Mouse (Mus musculus): ENCODE data around the gene Foxs1.

Gene Foxs1

DNA sequence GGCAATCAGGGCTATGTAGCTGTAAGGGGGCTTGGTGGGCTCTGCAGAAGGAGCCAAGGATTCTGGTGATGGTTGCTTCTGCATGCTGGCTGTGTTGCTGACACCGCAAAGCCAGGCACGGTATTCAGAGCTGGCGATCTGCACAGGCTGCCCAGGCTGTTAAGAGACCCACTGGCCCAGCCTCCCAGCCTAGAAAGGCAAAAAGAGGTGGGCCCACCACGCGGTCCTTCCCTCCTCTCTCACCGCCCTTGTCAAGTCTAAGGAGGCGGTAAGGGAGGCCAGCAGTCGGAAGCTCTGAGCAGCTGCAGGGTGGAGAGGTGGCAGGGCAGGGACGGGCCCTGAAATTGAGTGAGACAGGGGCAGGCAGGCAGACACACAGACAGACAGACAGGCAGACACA, at the start of gene Foxs1:
Foxs1 (minus strand) TSS at position 161 of the 400 bp plus-strand sequence.
- no peak for DNase-seq (ENCODE audit: low spot score)

DNA sequence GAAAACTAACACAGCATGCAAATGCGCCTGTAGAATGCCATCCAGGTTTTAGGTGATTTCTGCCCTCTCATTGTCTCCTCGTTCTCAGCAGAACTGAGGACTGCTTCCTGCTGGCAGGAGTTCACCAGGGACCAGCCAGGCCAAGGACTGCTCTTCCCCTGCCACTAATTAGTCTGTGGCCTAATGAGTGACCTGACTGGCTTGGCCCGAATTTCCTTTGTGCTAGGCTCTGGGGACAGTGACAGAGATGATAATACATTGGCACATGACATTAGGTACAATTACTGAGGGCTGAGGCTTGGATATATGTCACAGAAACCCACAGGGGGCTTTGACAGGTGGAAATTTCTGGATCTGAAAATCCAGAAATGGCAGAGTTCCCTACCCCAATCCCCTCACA, 44.0 kb upstream of the Foxs1 start:
- DNase-seq (ENCODE audit: low spot score) = no peak

DNA sequence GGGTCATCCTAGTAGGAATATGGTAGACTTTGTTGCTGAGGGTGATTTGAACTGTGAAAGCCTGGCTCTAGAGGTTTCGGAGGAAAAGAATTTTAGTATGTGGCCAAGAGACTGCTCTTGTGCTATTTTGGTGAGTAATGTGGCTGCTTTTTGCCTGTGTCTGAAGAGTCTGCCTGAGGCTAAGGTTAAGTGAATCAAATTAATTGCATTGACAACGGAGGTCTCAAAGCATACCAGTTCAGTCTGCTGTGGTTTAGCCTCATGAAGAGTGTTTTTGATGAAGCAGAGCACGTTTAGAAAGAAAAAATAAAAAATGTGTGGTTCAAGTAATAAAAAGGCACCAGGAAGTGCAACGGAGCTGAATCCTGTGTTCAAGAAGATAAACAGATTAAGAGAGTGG, 32.5 kb upstream of the Foxs1 start:
- DNase-seq (ENCODE audit: low spot score) = no peak

DNA sequence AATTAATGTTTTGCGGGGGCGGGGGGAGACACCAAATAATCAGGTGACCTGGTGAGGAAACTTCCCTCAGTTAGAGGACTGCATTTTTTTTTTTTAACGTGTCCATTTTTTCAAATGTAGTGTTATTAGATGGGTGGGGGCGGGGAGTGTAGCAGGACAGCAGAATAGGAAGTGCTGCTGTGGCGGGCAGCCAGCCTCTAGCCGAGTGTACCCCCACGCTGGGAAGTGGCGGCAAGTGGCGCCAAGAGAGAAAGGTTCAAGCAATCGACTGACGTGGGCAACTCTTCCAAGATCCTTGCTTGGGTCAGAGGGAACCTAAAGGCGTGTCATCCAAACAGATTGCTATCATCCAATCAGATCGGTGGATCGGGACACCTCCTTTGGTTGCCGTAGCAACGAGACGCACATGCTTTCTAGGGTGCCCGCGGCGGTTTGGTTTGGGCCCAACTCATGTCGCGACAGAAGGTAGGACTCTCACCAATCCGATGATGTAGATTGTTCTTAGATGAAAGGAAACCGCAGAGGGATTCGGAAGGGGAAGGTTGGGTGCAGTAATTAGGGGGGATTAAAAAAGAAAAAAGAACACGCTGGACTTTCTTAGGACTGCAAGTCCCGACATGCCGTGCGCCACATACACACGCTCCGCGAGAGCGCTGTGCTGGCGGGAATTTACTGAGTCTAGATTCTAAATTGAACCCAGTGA, 29.2 kb upstream of the Foxs1 start, which contains the start of gene Ttll9:
Ttll9 (plus strand) TSS at position 395 of the 703 bp plus-strand sequence.
- no peak for DNase-seq (ENCODE audit: low spot score)

DNA sequence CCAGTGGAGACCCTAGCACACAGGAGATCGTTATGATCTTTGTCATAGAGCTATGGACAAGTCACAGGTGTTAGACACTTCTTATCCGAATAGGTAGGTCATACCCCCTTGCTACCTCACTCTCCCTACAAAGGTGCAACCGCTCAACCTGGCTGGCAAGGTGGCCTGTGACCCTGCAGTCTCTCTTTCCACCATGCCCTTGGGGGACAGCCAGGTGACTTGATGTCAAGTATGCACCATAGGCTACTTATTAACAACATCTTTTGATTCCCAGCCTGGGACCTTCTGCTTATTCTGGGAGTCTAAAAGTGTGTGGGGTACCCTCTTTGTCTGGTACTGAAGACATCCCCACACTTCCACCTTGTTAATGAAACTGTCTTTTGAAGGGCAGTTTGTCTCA, 25.1 kb upstream of the Foxs1 start:
- no peak for DNase-seq (ENCODE audit: low spot score)

DNA sequence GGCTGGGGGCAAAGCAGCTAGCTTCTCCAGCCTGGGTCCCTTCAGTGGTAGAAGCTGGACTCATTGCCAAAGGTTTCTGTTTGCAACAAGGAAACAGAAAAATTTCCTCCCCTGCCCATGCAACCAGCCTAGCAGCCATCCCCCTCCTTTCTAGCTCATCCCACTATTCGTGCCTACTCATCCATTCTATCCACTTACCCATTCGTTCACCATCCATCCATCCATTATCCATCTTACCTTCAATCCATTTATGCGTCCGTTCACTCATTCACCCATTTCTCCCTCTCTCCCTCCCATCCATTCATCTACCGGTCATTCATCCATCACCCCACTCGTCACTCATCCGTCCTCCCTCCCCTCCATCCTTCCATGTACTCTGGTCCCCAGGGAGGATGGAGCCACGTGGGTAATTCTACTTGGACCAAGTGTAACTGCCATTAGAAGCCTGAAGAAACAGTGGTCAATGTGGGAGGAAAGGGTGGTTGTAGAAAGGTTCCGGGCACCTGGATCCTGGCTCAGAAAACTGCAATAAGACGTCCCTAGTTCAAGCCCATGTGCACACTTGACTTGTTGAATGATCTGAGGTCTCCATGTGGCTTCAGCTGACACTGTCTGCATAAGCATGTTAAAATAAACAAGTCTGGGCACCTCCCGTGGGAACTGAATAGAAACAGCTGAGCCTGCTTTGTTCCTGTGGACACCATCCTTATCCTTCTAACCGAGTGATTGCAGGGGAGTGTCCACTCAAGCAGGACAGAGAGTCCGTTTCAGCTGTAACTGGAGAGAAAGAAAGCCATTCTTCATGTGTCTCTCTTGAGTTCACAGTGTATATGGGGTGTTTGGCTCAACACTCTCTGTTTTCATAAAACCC, 19.1 kb upstream of the Foxs1 start:
- no peak for DNase-seq (ENCODE audit: low spot score)

DNA sequence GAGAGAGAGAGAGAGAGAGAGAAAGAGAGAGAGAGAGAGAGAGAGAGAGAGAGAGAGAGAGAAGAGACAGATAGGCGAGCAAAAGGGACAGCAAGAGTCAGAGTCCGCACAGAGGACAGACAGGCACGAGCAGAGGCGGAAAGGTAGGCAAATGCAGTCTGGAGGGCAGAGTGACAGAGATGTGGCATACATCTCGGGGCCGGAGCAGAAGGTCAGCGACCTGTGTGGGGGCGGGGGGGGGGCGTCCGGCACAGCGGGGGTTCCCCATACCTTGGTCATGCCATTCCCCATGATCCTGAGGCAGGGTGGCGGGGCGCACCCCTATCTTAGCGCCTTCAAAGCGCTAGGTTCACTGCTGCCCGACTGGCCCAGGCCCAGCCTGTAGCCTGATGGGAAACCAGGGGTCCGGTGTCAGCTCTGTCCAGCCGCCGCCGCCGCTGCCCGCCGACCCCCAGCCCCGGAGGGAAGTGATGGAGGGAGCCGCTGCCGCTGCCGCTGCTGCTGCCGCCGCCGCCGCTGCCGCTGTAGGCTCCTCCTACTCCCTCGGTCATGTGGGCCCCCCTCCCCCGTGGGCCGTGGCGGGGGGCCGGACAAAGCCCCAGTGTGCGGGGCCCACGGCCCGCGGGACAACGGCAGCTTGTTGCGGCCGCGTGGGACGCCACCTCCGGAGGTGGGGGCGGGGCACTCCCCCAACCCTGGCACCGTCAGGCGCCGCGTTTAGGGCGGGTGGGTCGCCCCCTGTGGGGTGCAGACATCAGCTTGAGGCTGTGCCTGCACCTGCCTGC, 18.2 kb upstream of the Foxs1 start, which contains the start of gene Dusp15:
Dusp15 (minus strand) TSS at position 634 of the 785 bp plus-strand sequence.
- no peak for DNase-seq (ENCODE audit: low spot score)

DNA sequence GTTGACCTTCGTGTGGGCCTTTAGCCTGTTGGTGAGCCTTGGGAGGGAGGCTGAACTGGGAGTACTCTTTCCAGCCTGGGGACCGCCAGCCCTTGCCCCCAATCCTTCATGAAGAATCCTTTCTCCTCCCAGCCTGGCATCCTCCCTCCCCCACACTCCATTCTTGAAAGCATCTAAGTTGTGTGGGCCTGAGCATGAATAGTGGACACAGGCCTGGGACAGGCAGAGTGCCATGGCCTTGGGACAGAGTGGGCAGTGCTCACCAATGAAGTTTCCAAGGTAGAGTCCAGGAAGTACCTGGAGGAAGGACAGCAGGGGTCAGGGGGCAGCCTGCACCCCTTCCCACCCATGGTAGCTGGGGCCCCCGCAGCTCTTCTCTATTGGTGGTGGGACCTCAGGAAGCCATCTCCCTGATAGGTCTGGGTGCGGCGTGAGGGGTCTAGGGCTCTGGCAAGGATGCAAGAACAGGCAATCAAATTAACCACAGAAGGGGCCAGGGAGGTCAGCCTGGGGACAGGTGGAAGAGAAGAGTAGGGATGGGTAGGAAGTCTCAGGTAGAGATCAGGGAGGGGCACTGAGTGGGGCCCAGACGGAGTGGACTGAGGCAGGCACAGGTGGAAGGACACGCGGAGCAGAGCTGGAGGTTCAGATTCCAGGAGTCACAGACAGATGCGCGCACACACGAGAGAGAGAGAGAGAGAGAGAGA, 17.5 kb upstream of the Foxs1 start:
- DNase-seq (ENCODE audit: low spot score) = no peak

DNA sequence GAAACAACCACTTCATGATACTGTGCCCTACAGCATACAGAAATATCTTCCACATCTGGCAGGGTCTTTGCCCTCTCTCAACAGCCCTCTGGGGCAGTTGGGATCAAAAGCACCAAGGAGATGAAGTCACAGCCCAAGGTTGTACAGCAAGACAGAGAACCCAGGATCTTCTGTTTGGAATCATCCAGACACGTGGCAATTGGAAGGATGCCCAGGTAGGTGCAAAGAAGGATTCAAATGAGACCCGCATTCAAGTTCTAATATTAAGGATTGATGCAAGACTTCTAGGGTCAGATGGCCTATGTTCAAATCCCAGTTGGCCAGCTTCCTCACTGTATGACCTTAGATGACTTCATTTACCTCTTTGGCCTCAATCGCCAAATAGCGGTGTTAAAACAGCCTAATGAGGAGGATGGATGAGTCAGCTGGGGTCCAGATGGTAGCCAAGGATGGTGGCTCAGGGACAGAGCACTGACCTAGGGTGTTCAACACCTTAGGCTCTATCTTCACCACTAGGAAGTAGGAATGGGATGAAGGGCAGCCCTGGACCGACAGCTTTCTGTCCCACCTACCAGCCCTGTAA, 15.5 kb upstream of the Foxs1 start:
- no peak for DNase-seq (ENCODE audit: low spot score)

DNA sequence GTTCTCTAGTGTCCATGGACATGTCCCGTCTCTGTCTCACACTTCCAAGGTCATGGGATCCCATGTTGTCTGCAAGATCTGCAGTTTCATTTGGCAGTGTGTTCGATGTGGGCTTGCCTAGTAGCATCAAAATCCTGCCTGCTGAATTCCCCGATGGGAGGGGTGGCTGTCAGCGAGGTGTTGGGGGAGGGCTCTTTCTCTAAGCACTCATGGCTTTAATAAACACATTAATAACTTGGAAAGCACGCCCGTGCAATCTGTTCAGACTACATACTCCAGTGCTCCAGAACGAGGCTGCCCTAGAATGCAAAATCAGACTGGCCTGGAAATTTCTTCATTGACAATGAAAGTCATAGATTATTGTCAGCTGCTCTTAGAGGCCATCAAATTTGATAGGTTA, 14.1 kb upstream of the Foxs1 start:
- DNase-seq (ENCODE audit: low spot score) = no peak

DNA sequence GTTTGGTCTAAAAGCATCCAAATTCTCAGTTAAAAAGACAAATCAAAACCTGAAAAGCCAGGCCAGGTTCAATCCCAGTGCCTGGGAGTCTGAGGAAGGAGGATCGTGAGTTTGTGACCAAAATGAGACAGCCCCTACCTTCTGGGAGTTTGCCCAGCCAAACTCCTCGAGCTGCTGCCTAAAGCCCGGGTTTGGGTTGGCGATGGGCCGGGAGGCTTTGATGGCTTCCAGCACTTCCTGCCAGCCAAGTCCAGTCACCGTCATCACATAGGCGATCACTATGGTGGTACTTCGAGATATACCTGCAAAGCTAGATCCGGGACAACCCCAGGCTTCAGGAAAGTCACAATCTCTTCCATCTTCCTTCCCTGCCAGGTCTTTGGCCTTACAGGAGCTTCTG, 11.0 kb upstream of the Foxs1 start:
- no peak for DNase-seq (ENCODE audit: low spot score)

DNA sequence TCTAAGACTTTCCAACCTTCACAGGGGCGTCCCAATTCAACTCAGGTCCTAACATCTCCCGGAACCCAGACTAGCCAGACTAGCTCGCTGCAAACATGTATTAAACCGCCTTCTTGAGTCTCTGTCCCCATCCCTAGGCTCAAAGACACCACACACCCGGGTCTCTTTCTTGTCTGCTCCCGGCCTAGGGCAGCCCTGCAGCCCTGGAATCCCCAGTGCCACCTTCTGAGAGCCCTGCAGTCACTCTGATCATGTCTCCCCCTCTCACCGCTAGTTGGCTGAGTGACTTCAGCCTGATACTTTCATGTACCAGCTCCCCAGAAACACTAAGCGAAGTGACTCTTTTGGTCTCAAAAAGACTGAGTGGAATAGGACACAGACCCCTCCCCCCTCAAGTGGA, 10.6 kb upstream of the Foxs1 start:
- DNase-seq (ENCODE audit: low spot score) = no peak

DNA sequence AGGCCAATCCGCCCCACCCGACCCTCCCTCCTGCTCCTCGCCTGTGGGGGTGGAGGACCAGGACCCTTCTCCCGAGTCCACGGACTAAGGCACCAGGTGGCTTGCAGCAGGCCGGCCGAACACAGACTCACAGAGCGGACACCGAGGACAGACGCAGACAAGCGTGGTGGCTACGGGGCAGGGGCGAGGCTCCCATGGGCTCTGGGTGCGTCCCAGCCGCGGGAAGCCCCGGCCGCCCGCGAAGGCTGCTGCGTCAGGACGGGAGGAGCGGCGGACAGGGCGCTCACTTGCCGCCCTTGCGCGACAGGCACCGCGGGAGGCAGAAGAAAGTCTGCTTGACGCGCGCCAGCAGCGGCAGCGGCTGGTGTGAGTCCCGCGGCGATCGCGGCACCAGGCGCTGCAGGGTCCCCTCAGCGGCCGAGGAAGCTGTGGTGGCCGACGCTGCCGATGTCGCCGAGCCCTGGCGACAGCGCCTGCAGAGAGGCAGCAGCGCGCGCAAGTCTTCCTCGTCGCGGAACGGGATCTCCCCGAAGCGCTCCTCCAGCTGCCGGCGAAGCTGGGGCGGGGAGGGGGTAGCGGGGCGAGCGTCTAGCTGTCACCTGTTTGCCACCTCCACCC, 10.0 kb upstream of the Foxs1 start:
- DNase-seq (ENCODE audit: low spot score) = no peak

DNA sequence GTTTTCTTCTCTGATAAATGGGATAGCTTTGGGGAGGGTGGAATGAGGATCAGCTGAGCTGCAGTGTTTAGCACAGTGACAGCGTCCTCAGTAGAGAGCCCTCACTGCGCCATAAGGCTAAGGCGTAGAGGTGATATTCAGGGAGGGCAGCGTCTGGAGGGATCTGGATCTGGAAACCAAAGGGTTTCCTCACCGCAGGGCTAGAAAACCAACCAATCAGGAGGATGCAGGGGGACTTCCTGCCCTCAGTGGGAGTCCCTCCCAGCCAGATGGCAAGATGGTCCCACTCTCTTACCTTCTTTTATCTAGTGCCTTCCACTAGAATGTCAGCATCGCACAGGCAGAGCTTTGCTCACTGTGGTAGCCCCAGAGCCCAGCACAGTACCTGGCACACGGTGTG, 8.8 kb upstream of the Foxs1 start:
- no peak for DNase-seq (ENCODE audit: low spot score)

DNA sequence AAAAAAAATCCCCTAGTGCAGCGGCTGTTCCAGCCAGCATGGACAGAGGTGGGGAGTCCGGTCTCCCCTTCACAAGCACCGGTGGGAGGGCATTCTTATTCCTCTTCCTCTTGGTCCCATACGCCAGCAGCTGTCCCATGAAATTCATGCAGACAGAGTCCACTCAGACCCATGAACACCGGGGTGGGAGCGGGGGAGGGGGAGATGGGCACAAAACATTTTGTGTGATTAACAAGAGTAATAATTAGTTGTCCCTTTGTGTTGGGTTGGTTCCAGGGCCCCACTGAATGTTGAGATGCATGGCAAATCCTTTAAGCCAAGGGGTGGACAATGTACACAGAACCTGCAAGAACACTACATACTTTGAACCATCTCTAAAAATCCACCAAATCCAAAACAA, 8.1 kb upstream of the Foxs1 start:
- DNase-seq (ENCODE audit: low spot score) = no peak

DNA sequence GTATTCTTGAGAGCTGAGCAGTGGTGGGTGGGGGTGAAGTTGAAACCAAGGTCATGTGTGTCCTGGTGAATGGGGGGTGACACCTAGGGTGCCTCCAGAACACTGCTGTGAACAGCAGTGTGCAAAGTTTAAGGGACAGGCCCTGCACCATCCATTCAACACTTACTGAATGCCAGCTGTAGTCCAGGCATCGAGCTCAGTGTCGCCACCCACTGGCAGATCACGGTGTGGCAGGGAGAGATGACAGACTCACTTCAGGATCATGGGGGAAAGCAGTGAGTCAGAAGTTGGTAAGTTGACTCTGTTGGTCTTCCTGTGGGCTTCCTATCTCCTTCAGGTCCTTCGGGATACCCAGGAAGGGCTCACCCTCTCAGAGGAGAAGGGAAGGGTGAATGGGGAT, 6.8 kb upstream of the Foxs1 start:
- DNase-seq (ENCODE audit: low spot score) = no peak

DNA sequence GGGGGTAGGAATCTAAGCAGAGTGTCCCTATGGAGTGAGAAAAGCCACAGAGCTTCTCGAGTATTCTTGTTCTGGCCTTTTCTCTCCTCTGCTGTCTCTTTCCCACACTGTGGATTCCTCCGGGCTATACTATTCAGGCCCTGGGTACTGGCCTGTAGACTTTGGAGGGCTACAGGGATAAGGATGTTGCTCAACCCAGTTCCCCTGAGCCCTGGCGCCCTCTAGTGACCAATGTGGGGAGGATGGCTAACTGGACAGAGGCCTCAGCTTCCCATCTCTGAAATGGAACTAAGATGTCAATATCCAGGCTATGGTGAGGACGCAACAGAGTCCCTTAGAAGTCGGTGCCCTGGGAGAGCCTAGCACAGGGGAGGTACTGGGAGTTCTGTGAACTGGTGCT, 606 bp upstream of the Foxs1 start:
- no peak for DNase-seq (ENCODE audit: low spot score)

DNA sequence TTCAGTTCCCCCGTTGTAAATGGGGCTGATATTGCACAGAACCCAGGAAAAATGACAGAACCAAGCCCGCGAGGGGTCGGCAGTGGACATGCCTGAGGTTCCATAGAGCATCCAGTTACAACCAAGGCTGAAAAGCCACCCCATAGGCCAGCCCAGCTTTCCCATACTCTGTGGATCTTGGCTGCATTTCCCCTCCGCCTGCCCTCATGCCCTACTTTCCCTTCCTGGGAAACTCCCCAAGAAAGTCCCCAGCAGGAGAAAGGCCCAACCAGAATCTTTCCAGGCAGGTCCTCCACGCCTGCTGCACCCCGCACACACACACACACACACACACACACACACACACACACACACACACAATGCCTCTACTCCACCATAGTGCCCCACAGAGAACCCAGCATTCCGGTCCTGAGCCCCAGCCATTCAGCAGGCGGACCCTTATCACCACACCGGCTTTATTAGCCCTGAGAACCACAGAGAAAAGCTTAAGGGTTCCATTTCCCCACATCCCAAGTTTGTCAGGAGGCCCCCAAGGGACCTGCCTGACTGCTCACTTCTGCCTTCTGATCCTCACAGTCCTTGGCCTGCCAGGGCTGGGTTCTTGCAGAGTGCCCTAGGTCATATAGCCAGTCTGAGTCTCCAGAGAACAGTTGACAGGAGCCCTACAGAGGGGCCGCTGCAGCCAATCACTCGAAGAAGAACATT, 1.4 kb downstream of the Foxs1 start:
- no peak for DNase-seq (ENCODE audit: low spot score)

DNA sequence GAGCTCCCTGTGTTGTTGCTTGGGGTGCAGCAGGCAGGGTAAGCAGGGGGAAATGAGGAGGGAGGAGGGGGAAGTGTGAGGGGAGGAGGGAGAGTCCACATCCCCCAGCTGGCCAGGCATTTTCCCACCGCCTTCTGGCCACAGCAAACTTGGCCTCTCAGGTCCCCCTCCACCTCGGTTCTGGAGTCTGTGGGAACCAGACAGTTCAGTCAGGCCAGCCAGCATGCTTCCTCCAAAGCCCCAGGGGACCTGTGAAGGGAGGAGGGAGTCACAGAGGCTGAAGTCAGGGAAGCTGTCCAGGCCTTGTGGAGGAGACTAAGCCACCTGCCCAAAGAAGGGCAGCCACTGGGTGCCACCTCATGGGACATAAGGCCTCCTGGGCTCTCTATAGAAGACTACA, 2.7 kb downstream of the Foxs1 start:
- no peak for DNase-seq (ENCODE audit: low spot score)

DNA sequence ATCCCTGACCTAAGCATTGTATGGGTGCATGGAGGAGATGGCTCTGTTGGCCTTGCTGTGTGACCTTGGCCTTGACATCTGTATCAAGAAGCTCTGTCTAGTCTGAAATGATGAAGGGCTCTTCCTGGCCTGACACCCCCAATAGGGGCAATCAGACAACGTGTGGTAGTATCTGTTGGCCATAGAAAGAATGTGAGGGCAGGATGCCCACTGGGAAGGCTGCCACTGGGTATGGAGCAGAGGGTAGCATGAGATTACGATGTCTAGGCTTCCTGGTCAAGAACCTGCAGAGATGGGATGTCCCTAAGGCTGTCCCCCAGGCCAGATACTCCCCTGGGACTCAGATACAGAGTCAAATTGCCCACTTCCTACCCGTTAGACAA, 4.0 kb downstream of the Foxs1 start:
- DNase-seq (ENCODE audit: low spot score) = no peak
